Mouse (Mus musculus) NIH3T3 (cell line): ENCODE measurements at regions not wholly inside any gene's neighbourhood (a gene's known extent, or its start where the extent isn't known, plus 50 kb on each side); places are given as distances from the start of the nearest gene placed in this dataset.

Experiments used
- DNase-seq: peaks from one replicate; pipeline ENCODE4 v3.0.0-alpha.2; 2012; ENCODE audit warnings: low read depth

DNA sequence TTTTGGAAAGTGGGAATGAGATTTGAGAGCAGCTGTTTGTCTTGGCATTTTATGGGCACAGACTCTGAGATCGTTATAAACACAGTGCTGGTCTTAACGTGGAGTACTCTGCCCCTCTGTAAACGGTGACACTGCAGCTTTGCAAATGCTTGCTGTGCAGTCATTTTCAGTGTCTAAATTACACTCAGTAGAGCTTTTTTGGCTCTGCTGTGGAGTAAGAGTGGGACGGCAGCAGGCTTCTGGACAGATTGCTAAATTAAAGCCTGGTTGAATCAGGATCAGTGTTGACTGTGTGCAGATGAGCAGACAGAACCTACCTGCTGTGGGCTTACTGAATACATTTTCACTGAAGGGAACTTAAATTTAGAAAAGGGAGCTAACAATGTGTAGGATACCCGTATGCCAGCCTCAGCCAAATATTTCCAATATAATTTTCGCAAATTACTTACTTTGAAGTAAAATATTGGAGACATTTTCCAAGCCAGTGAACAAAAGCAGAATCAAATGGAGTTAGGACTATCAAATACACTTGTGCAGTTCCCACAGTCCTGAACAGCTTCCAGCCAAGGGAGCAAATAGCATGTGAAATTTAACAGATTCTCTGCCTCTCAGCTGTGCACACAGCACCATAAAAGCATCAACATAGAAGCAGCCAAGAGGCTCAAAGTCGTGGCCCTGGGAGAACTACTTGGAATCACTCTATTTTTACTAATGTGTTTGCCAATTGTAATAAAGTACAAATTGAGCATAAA, 148.1 kb upstream of the Stac start:
- no peak for DNase-seq

DNA sequence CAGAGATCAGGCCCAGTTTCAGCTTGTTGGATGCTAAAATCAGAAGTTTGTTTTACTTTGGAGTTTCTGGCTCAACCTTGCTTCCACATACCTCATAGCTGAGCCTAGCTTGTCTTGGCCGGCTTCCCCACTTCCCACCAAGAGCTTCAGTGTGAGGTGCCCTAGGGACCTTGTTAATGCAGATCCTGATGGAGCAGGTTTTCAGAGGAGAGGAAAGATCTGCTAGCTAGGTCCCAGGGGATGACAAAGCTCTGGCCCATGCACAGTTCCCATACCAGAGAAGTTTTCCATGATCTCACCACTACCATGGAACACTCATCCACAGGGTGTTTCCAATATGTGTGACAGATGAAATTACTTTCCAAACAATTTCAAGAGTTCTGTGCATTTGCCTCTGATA, 131.9 kb upstream of the Stac start:
- DNase-seq: no peak

DNA sequence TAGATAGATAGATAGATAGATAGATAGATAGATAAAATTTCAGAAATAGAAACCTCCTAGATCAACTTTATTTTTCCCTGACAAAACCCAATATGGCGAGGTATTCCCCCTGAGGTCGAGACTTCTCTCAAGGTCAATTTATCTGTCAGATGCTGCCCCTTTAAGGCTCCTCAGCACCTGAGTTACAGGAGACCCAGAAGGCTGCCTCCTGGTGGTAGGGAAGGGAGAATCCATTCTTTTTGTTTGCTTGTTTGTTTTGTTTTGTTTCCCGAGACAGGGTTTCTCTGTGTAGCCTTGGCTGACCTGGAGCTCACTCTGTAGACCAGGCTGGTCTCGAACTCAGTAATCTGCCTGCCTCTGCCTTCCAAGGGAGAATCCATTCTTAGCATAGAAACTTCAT, 127.3 kb upstream of the Stac start:
- no peak for DNase-seq

DNA sequence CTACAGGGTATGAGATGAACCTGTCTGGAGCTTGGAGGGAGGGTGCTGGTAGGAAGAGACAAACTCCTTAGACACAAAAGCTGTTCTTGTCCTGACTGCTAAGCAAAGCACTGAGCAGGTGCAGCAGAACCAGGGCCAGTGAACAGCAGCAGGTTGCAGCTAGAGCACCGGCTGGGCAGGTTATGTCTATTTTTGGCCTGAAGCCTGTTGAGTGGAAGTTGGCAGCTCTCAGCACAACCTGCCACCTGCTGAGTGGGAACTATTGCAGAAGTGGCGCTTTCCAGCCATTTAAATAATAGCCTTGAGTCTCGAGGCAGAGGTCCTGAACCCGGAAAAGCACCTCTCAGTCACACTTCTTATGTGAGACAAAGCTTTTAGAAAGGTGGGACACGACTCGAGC, 114.8 kb upstream of the Stac start:
- DNase-seq: no peak

DNA sequence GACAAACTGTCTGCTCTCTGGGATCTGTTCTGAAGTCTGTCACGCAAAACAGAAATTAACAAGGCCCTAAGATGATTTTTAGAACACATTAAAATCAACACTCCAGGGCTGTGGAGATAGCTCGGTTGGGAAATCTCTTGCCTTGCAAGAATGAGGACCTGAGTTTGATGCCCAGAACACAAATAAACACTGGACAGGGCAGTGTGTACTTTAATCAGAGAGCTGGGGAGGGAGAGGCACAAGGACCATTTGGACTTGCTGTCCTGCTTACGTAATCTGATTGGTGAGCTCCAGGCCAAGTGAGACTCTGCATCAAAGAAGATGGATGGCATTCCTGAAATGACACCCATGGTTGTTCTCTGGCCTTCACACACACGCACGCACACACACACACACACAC, 111.2 kb upstream of the Stac start:
- DNase-seq: no peak

DNA sequence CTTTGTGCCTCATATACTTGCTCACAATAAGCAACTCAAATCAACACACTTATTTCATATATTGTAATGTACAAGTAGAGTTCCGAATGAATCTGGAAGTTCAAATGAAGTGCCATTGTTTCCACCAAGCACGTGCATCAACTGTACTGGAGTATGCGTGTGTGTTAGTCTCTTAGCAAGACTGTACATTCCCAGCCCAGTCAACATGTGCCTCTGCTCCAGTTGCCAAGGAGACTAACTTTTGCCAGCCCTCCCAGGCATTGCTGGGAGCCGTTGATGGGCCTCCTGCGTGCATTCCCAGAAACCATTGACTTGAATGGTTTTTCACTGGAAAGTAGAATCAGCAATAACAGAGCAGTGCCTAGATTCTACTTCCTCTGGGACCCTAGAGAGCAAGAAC, 110.7 kb upstream of the Stac start:
- DNase-seq: no peak

DNA sequence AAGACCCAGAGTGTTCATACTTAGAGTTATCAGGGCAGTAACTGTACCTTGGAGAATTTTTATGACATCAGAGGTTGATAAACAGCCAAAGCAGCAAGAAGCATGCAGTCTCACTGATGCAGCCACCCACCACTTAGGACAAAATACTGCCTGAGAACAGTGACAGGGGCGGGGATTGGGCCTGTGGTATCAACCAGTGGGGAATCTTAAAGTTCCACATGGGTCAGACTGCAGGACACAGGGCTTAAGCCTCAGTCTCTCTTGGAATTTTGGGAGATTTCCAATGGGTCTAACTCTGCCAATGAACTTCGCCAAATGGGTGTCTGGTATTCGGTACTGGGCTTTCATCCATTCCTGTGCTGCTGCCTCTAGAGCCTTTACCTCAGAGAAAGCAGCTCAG, 88.8 kb upstream of the Stac start:
- DNase-seq: no peak

DNA sequence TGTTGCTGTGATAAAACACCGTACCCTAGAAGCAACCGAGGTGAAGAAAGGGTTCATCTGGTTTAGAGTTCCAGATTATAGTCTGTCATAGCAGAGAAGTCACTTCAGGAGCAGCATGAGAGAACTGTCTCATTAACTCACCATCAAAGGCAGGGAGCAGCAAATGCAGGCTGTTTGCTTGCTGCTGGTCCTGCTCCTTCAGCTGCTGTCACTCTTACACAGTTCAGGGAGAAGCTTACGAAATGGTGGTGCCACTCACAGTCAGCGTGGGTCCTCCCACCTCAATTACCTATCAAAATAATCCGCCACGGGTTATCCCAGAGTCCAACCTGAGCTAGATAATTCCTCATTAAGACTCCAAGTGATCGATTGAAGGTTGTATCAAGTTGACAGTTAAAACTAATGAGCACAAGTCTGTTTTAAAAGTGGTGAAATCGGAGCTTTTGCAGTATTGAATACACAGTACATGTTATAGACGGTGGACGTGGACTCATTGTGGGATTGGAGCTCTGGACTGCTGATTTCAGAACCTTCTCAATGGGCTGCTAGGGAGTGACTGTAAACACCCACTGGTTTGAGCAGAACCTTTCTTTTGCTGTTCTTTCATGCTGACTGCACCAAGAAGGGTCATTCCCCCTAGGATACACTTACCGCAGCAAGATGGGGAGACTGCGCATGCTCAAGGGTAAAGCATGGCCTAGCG, 87.4 kb upstream of the Stac start:
- DNase-seq: no peak

DNA sequence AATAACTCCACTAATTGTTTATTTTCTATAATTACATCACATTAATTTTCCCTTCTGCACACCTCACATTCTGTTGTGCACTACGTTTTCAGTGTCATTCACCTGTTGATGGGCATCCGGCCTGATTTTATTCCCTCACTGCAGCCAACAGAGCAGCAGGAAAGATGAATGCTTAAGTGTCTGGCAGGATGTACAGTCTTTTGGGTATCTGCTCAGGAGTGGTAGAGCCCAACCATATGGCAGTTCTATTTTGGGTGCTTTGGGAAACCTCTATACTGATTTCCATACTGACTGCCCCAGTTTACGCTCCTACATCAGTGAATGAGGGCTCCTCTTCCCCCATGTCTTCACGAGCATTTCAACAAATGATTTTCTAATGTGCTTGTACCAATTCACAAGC, 84.1 kb upstream of the Stac start:
- DNase-seq: no peak

DNA sequence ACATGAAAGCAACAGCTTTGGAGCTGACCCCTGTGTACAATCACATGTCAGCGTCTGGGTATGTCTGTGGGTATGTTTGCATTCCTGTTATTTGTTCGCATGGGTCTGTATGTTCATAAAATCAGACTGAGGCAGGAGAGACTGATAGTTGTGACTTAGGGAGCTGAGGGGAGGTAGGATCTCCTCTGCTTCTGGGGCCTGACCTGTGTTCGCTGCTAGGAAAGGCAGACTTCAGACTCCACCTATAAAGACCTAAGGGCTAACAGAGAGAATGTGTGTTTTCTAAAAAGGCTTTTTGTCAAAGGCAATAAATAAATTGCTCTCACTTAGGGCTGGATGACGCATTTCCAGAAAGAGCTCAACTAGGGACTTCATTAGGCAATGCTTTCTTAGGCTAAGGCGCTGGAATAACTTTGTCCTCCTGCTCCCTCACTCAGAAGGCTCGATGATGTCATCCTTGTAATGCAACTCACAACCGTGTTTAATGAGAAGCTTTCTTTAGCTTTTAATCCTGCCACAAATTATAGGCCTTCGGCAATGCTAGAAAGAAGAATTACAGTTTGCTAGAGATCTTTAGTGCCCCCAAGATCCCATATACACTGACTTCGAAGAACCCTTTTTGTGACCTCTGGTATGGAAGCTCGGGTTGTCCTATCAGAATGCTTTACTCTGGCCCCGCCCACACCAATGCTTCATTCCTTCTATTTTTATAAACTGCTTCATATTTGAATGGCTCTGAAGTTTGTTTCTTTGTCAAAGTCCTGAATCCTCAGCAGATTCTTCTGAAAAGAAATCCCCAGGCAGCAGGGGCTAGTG, 72.7 kb upstream of the Stac start:
- no peak for DNase-seq

DNA sequence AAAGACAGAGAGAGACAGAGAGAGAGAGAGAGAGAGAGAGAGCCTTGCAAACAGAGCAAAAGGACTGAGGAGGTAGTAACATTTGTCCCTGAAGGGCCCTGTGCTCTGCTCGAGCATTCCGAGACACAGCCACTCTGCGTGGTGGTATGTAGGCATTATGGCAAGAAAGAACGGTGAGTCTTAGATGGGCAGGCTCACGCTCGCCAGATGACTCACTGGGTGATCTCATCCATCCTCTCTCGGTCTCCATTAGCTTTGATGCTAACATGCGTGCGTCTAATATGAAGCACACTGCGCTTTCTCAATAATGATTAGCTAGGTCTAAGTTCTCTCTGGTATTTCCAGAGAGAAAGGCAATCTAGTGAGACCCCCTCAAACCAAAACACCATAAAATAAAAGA, 65.1 kb upstream of the Stac start:
- DNase-seq: no peak

DNA sequence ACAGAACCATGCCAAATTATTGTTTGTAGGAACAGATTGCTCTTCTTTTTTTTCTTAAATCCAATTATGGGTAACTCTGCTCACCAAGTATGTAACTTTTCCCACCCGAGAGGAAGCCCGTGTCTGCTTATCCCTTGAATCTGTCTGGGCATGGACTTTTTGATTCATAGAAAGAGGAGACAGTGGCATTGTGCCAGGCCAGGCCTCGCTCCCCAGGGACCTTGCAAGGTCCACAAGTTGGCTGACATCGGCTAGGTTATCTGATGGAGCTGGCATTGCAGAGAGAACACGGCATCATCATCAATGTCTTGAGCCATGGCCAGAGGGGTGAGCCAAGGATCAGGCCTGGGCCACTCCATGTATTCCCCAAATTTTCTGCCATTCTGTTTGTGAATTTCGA, 56.0 kb upstream of the Stac start:
- DNase-seq: no peak

DNA sequence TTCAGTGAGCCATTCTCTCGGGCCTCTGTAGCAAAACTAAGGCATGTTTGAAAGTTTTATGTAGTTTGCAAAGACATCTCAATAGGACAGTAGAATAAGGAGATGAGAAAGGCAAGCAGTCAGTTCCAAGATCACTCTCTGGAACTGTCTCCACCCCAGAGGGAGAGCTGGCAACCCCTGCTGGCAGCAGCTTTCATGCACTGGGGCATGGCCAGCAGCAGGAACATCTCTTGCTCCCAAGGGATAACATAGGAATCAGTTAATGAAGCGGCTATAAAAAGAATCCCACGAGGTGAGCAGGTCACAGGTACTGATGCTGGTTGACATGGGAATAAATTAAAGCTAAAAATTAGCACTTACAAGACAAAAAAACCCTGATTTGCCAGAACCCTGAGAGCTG, 55.1 kb upstream of the Stac start:
- no peak for DNase-seq
